Mouse (Mus musculus): Measurements from ENCODE around the gene Gm3317.
"Not testable (repeated sequence)": the region's sequence is repeated elsewhere in the genome, so short reads cannot be mapped to it uniquely, and the experiment has no call there.

The Gm3317 gene

GRCm38 (mm10) chr14:5164235-5164634, at the start of gene Gm3317:
Gene Gm3317, plus strand, starts transcription at chr14:5164535.
- not testable (repeated sequence) for DNase-seq (ENCODE audit: low spot score in 2 of 2)

- DNase-seq (ENCODE audit: low spot score in 2 of 2): not testable (repeated sequence)
Measured at GRCm38 (mm10) chr14:5131219-5131618, 33.1 kb upstream of the Gm3317 start, which contains the start of gene Gm8279. Gene Gm8279, plus strand, starts transcription at chr14:5131519.

GRCm38 (mm10) chr14:5185493-5185892, 21.2 kb downstream of the Gm3317 start, which contains the start of gene Gm8271:
Gene Gm8271, plus strand, starts transcription at chr14:5185793.
- not testable (repeated sequence) for DNase-seq (ENCODE audit: low spot score in 2 of 2)

All from cerebellum, postnatal 4 days (tissue).